Mouse (Mus musculus): Measurements from ENCODE around the gene Gm45716. TPM values are rescaled to one million over a fixed set of nuclear protein-coding genes. Genes with fewer than 3 reads are reported as not detected.

The Gm45716 gene
- polyA plus RNA-seq, 1 experiment: 3.0 TPM

- Histone ChIP-seq H3K4me3 (ENCODE audit: low read depth, low read length) (no peak overlapping the region), H3K27me3 (ENCODE audit: control insufficient read depth, insufficient read depth, low read length) (no peaks in the 10 kb centered on the region), H3K36me3 (ENCODE audit: control insufficient read depth, insufficient read depth, low read length) (no peaks in the 10 kb centered on the region), H3K27ac (ENCODE audit: insufficient read depth, low read depth, low read length) (no peak overlapping the region), H3K4me1 (ENCODE audit: control insufficient read depth, insufficient read depth, insufficient read length, low read length) (no peaks in the 10 kb centered on the region)
- 87% methylated on average over 7 of the region's 7 CpGs for WGBS
- TF ChIP-seq POLR2A (IDR thresholded peaks at IDR 0.05; ENCODE audit: low read depth, low read length) (no peak), CTCF (IDR thresholded peaks at IDR 0.05; ENCODE audit: extremely low read depth, insufficient read length, insufficient replicate concordance, low read depth, low read length) (no peak)
Measured at GRCm38 (mm10) chr11:90214246-90214645, 26.8 kb downstream of the Gm45716 start.

- no peaks in the 10 kb centered on the region for H3K27me3 ChIP-seq (ENCODE audit: control insufficient read depth, insufficient read depth, low read length)
- WGBS: 70% methylated on average over 6 of the region's 6 CpGs
Measured at GRCm38 (mm10) chr11:90220022-90220645, 32.7 kb downstream of the Gm45716 start.

DNA sequence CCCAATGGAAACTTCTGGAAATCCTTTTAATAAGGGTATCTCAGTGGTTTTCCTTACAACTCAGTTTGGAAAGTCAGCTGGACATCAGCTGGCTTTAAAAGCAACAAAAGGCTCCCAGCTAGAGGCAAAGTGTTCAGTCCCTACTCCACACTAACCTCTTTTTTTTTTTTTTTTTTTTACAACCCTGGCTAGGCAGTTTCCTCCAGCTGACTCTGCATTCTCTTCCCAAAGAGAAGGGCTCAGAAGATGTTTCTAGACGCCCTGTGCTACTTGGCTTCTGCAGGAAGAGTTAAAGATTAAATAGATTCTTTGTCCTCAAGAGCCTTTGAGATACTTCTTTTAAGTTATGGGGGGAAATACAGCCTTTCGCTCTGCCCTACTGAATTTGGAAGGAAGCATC, 33.3 kb downstream of the Gm45716 start:
- no peaks in the 10 kb centered on the region for H3K36me3 ChIP-seq (ENCODE audit: control insufficient read depth, insufficient read depth, low read length)
- WGBS: 25% methylated on average over 2 of the region's 2 CpGs
- H3K27ac ChIP-seq (ENCODE audit: insufficient read depth, low read depth, low read length): no peak overlapping the region
- H3K27me3 ChIP-seq (ENCODE audit: control insufficient read depth, insufficient read depth, low read length): no peaks in the 10 kb centered on the region
- H3K4me1 ChIP-seq (ENCODE audit: control insufficient read depth, insufficient read depth, insufficient read length, low read length): peaks cover 6% of the 10 kb centered on the region; the same call in 1 of the 2 replicates
- no peak overlapping the region for H3K4me3 ChIP-seq (ENCODE audit: low read depth, low read length)
- TF ChIP-seq CTCF (IDR thresholded peaks at IDR 0.05; ENCODE audit: extremely low read depth, insufficient read length, insufficient replicate concordance, low read depth, low read length): no peak
- TF ChIP-seq POLR2A (IDR thresholded peaks at IDR 0.05; ENCODE audit: low read depth, low read length): no peak

More at GRCm38 (mm10) chr11:90220022-90220645, 32.7 kb downstream of the Gm45716 start:
- H3K27ac ChIP-seq (ENCODE audit: insufficient read depth, low read depth, low read length): no peak overlapping the region
- no peak overlapping the region for H3K4me3 ChIP-seq (ENCODE audit: low read depth, low read length)
- TF ChIP-seq CTCF (IDR thresholded peaks at IDR 0.05; ENCODE audit: extremely low read depth, insufficient read length, insufficient replicate concordance, low read depth, low read length): no peak
- TF ChIP-seq POLR2A (IDR thresholded peaks at IDR 0.05; ENCODE audit: low read depth, low read length): no peak
- H3K36me3 ChIP-seq (ENCODE audit: control insufficient read depth, insufficient read depth, low read length): no peaks in the 10 kb centered on the region
- H3K4me1 ChIP-seq (ENCODE audit: control insufficient read depth, insufficient read depth, insufficient read length, low read length): peaks cover under 1% of the 10 kb centered on the region; the same call in 1 of the 2 replicates

- Histone ChIP-seq H3K4me1 (ENCODE audit: control insufficient read depth, insufficient read depth, insufficient read length, low read length) (peaks cover 7% of the 10 kb centered on the region; the same call in 1 of the 2 replicates), H3K36me3 (ENCODE audit: control insufficient read depth, insufficient read depth, low read length) (no peaks in the 10 kb centered on the region), H3K4me3 (ENCODE audit: low read depth, low read length) (no peak overlapping the region), H3K27ac (ENCODE audit: insufficient read depth, low read depth, low read length) (peak overlapping the region; percentile 45), H3K27me3 (ENCODE audit: control insufficient read depth, insufficient read depth, low read length) (no peaks in the 10 kb centered on the region)
- no peak for TF ChIP-seq CTCF (IDR thresholded peaks at IDR 0.05; ENCODE audit: extremely low read depth, insufficient read length, insufficient replicate concordance, low read depth, low read length)
- TF ChIP-seq POLR2A (IDR thresholded peaks at IDR 0.05; ENCODE audit: low read depth, low read length): no peak
- 27% methylated on average over 11 of the region's 11 CpGs for WGBS
Measured at GRCm38 (mm10) chr11:90224914-90225470, 37.5 kb downstream of the Gm45716 start.

DNA sequence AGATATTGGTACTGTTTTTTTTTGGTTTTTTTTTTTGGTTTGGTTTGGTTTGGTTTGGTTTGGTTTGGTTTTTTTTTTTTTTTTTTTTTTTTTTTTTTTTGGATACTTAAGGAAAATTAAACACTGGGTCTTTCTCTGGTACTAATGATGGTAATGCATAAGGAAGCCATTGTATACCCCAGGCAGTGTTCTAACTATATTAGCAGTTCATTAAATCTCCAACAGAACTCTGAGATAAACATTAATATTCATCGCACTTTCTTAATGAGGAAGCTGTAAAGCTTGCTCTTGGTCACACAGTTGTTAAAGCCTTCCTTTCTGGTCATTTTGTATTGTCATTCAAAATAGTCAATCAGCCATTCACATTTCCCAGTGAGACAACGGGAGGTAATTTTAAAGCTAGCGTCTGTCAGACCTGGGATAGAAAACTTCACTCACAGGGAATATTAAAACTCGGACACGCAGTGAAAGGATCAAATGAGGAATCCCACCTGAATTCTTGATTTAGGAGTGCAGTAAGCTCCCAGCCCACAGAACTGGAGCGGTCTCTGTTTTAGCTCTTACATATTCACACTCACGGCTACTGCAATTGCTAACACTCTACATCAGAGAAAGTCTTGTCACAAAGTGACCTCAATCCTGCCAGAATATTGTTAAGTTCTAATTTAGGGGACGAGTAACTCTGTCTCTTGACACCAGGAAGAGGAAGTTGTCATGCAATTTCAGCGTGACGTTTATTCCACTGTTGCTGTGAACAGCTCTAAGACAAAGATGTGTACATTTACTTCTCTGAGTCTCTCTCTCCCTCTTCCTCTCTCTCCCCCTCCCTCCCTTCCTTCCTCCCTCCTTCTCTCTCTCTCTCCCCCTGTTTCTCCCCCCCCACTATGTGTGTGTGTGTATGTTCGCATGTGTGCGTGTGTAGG, 39.8 kb downstream of the Gm45716 start:
- Histone ChIP-seq H3K4me1 (ENCODE audit: control insufficient read depth, insufficient read depth, insufficient read length, low read length) (peaks cover 10% of the 10 kb centered on the region; the same call in 1 of the 2 replicates), H3K4me3 (ENCODE audit: low read depth, low read length) (no peak overlapping the region), H3K36me3 (ENCODE audit: control insufficient read depth, insufficient read depth, low read length) (no peaks in the 10 kb centered on the region), H3K27me3 (ENCODE audit: control insufficient read depth, insufficient read depth, low read length) (no peaks in the 10 kb centered on the region), H3K27ac (ENCODE audit: insufficient read depth, low read depth, low read length) (no peak overlapping the region)
- WGBS: 76% methylated on average over 12 of the region's 12 CpGs
- TF ChIP-seq CTCF (IDR thresholded peaks at IDR 0.05; ENCODE audit: extremely low read depth, insufficient read length, insufficient replicate concordance, low read depth, low read length): no peak
- no peak for TF ChIP-seq POLR2A (IDR thresholded peaks at IDR 0.05; ENCODE audit: low read depth, low read length)

GRCm38 (mm10) chr11:90228251-90228949, 40.9 kb downstream of the Gm45716 start:
- Histone ChIP-seq H3K36me3 (ENCODE audit: control insufficient read depth, insufficient read depth, low read length) (no peaks in the 10 kb centered on the region), H3K4me1 (ENCODE audit: control insufficient read depth, insufficient read depth, insufficient read length, low read length) (peaks cover 10% of the 10 kb centered on the region; the same call in 1 of the 2 replicates), H3K27ac (ENCODE audit: insufficient read depth, low read depth, low read length) (no peak overlapping the region), H3K27me3 (ENCODE audit: control insufficient read depth, insufficient read depth, low read length) (no peaks in the 10 kb centered on the region), H3K4me3 (ENCODE audit: low read depth, low read length) (no peak overlapping the region)
- 88% methylated on average over 9 of the region's 9 CpGs for WGBS
- no peak for TF ChIP-seq POLR2A (IDR thresholded peaks at IDR 0.05; ENCODE audit: low read depth, low read length)
- no peak for TF ChIP-seq CTCF (IDR thresholded peaks at IDR 0.05; ENCODE audit: extremely low read depth, insufficient read length, insufficient replicate concordance, low read depth, low read length)
